Mouse (Mus musculus) cerebellum, postnatal 10 days (tissue): ENCODE data around the gene Sdk1.

ENCODE experiments used
- DNase-seq, 2 experiments: peaks; one replicate each; pipeline ENCODE4 v3.0.0; 2021; ENCODE audit warnings: mixed read lengths in 2 of 2

The Sdk1 gene

GRCm38 (mm10) chr5:142149594-142149993, 908.3 kb downstream of the Sdk1 start:
- DNase-seq: peak; percentile 91

- no peak for DNase-seq
These were observed 909.5 kb downstream of the Sdk1 start for GRCm38 (mm10) chr5:142150756-142151155.

GRCm38 (mm10) chr5:142156868-142157852, 915.9 kb downstream of the Sdk1 start:
- DNase-seq: peak; percentile 62 to 72

- DNase-seq: no peak
These were observed 922.2 kb downstream of the Sdk1 start for GRCm38 (mm10) chr5:142163483-142163882.

GRCm38 (mm10) chr5:142173636-142174035, 932.3 kb downstream of the Sdk1 start:
- DNase-seq: peak; percentile 94 to 95

GRCm38 (mm10) chr5:142178164-142178563, 936.9 kb downstream of the Sdk1 start:
- DNase-seq: no peak

GRCm38 (mm10) chr5:142179304-142179703, 938.0 kb downstream of the Sdk1 start:
- DNase-seq: peak; percentile 59 to 65

- DNase-seq: no peak
These were observed 940.6 kb downstream of the Sdk1 start for GRCm38 (mm10) chr5:142181862-142182261.

- no peak for DNase-seq
These were observed 947.5 kb downstream of the Sdk1 start for GRCm38 (mm10) chr5:142188765-142189164.

GRCm38 (mm10) chr5:142209911-142210310, 968.6 kb downstream of the Sdk1 start:
- peak; percentile 60 to 66 for DNase-seq

- DNase-seq: peak; percentile 28 to 43
These were observed 971.0 kb downstream of the Sdk1 start for GRCm38 (mm10) chr5:142212252-142212651.

GRCm38 (mm10) chr5:142215981-142216380, 974.7 kb downstream of the Sdk1 start:
- peak; percentile 69 to 70 for DNase-seq

GRCm38 (mm10) chr5:142220851-142221503, 979.7 kb downstream of the Sdk1 start:
- peak; percentile 43 to 47 for DNase-seq

- DNase-seq: peak in 1 of 2 experiments; percentile 50
These were observed 987.9 kb downstream of the Sdk1 start for GRCm38 (mm10) chr5:142228957-142229810.

- no peak for DNase-seq
These were observed 988.5 kb downstream of the Sdk1 start for GRCm38 (mm10) chr5:142229811-142230205.

- DNase-seq: no peak
These were observed 999.0 kb downstream of the Sdk1 start for GRCm38 (mm10) chr5:142240288-142240687.

- peak; percentile 57 for DNase-seq
These were observed 1001.3 kb downstream of the Sdk1 start for GRCm38 (mm10) chr5:142242597-142242996.

- DNase-seq: peak; percentile 66 to 79
These were observed 1001.8 kb downstream of the Sdk1 start for GRCm38 (mm10) chr5:142243069-142243468.

- peak; percentile 75 to 81 for DNase-seq
These were observed 1014.9 kb downstream of the Sdk1 start for GRCm38 (mm10) chr5:142256231-142256630.

GRCm38 (mm10) chr5:142258716-142259115, 1017.4 kb downstream of the Sdk1 start:
- peak; percentile 88 to 93 for DNase-seq

GRCm38 (mm10) chr5:142262060-142262459, 1020.8 kb downstream of the Sdk1 start:
- DNase-seq: no peak
